Mouse (Mus musculus): Measurements from ENCODE around the gene Cfap46.

DNA sequence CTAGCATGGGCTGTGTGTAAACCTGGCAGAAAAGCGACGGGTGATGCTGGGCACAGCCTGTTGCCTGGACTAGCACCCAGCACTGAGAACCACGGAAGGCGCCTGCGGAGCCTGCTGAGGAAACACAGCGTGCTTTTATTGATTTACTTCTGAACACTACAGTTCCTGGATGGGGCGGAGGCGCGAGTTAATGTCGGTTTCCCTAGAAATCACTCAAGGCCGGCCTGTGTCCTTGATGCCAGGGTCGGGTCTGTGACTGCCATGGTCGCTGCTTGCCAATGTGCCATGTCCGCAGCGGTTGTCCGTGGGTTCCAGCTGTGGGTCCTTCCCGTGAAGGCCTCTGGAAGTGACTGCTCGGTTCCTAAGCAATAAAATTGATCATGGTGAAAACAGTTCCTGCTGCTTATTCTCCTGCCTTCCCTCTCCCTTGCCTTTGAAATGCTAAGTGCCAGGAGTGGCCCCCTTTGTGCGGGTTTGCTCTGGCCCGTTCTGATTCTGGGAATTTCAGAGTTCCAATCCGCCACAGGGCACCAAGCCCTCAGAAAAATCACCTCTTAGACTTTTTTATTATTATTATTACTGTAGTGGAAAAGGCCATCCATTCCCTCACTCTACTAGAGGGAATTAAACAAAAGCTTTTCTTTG lies 104.2 kb downstream of the Cfap46 start:
- no peak for TF ChIP-seq CTCF (IDR thresholded peaks at IDR 0.05; ENCODE audit: control insufficient read depth, insufficient read depth, low read length)
- TF ChIP-seq POLR2A (IDR thresholded peaks at IDR 0.05; ENCODE audit: borderline replicate concordance, control insufficient read depth, low read depth, low read length): no peak
